Mouse (Mus musculus) small intestine, adult 2 months (tissue): ENCODE results near the gene Tldc2.

Experiments
- CTCF ChIP-seq: fragments of 200-500 bp; IDR thresholded peaks from 2 replicates; pipeline ENCODE4 v1.5.1; 2012; ENCODE audit warnings: low read depth, mild to moderate bottlenecking, control low read depth, inconsistent platforms, low read length, moderate library complexity, mixed read lengths; ENCODE audit not compliant: insufficient replicate concordance, insufficient read length; ENCODE audit errors: extremely low read depth
- POLR2A ChIP-seq: fragments of 200-500 bp; IDR thresholded peaks from 2 replicates; pipeline ENCODE4 v1.6.1; 2012; ENCODE audit warnings: low read depth, mild to moderate bottlenecking, control low read depth, inconsistent platforms, low read length, moderate library complexity

DNA sequence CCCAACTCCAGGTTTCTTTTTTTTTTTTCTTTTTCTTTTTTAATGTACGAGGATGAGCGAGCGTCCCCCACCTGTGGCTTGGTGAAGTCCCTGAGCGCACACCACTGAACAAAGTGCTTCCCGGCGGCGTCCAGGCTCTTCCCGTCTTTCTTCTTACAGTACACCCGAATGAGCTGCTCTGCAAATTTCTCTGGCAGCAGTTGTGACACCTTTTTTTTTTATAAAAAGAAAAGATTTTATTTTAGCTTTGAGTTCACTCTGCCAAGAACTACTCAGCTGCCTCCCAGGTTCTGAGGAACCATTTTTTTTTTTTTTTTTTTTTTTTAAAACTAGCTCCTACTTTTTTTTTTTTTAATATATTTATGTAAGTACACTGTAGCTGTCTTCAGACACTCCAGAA lies 14.8 kb downstream of the Tldc2 start:
- TF ChIP-seq POLR2A: no peak
- TF ChIP-seq CTCF: no peak
